Mouse (Mus musculus) midbrain, embryonic 15.5 days (tissue): ENCODE results near the gene Mcm5. TPM values are rescaled to one million over a fixed set of nuclear protein-coding genes. Genes with fewer than 3 reads are reported as not detected.
A peak's percentile ranks its signal among the peaks of the same experiment; 100 is the strongest.

Experiments
- ATAC-seq: fragments of 200-750 bp; cut with Nextera tagmentation; replicated peaks from 2 replicates; pipeline ENCODE4 v1.8.0; 2017; ENCODE audit warnings: moderate TSS enrichment
- H3K27ac ChIP-seq: fragments of 300-500 bp; sonication (generic); 2 replicates; pipeline ENCODE4 v1.5.1; 2015; ENCODE audit warnings: mild to moderate bottlenecking, inconsistent platforms
- H3K27me3 ChIP-seq: fragments of 300-500 bp; sonication (generic); replicated peaks from 2 replicates; pipeline ENCODE4 v1.6.1; 2015; ENCODE audit warnings: inconsistent platforms
- H3K36me3 ChIP-seq: fragments of 300-500 bp; sonication (generic); replicated peaks from 2 replicates; pipeline ENCODE4 v1.6.1; 2015; ENCODE audit warnings: inconsistent platforms
- H3K4me1 ChIP-seq: fragments of 300-500 bp; sonication (generic); 2 replicates; pipeline ENCODE4 v1.6.1; 2015; ENCODE audit warnings: inconsistent platforms
- H3K4me2 ChIP-seq: fragments of 300-500 bp; sonication (generic); 2 replicates; pipeline ENCODE4 v1.6.1; 2015; ENCODE audit warnings: inconsistent platforms, mild to moderate bottlenecking, moderate library complexity
- H3K4me3 ChIP-seq: fragments of 300-500 bp; sonication (generic); 2 replicates; pipeline ENCODE4 v1.5.1; 2015; ENCODE audit warnings: mild to moderate bottlenecking, inconsistent platforms
- H3K9ac ChIP-seq: fragments of 300-500 bp; sonication (generic); 2 replicates; pipeline ENCODE4 v1.6.1; 2015; ENCODE audit warnings: mild to moderate bottlenecking, inconsistent platforms
- H3K9me3 ChIP-seq: fragments of 300-500 bp; sonication (generic); 2 replicates; pipeline ENCODE4 v1.6.1; 2016; ENCODE audit warnings: inconsistent platforms
- WGBS: fragments of 180-500 bp; shearing (Covaris S2); methylation state at CpG from one replicate; pipeline ENCODE4 v1.1.7; 2015; ENCODE audit warnings: mixed read lengths; 5-methylcytosine and 5-hydroxymethylcytosine counted together
- polyA plus RNA-seq: library from polyadenylated mRNA; unstranded; fragments of >200 nt; fragmentation: Nextera tagmentation; extraction: Ambion mirVana; gene quantifications from 2 replicates; pipeline ENCODE4 v1.2.1, GENCODE M21; 2015

The Mcm5 gene
- polyA plus RNA-seq, 1 experiment from 2014 or later, result 34.0 TPM

GRCm38 (mm10) chr8:75082181-75082805 lies 27.1 kb upstream of the Mcm5 start:
- Histone ChIP-seq H3K9ac (no peak overlapping the region), H3K4me3 (no peak overlapping the region), H3K4me1 (peaks cover 7% of the 10 kb centered on the region; the same call in 1 of the 2 replicates), H3K27ac (no peak overlapping the region), H3K27me3 (no peaks in the 10 kb centered on the region), H3K9me3 (no peaks in the 10 kb centered on the region), H3K4me2 (no peak overlapping the region), H3K36me3 (no peaks in the 10 kb centered on the region)
- 87% methylated on average over 6 of the region's 6 CpGs for WGBS
- ATAC-seq, result no peak

- peaks cover 7% of the 10 kb centered on the region; the same call in 1 of the 2 replicates for H3K4me1 ChIP-seq
Measured at GRCm38 (mm10) chr8:75083846-75084245, 25.5 kb upstream of the Mcm5 start.

GRCm38 (mm10) chr8:75084382-75085064 lies 24.8 kb upstream of the Mcm5 start:
- H3K4me2 ChIP-seq, result no peak overlapping the region
- H3K9me3 ChIP-seq, result no peaks in the 10 kb centered on the region
- ATAC-seq, result no peak
- H3K27me3 ChIP-seq, result no peaks in the 10 kb centered on the region
- 68% methylated on average over 3 of the region's 3 CpGs for WGBS
- H3K9ac ChIP-seq, result no peak overlapping the region
- H3K27ac ChIP-seq, result no peak overlapping the region
- peaks cover 12% of the 10 kb centered on the region; the same call in 1 of the 2 replicates for H3K4me1 ChIP-seq
- H3K36me3 ChIP-seq, result no peaks in the 10 kb centered on the region
- H3K4me3 ChIP-seq, result no peak overlapping the region

More at GRCm38 (mm10) chr8:75083846-75084245, 25.5 kb upstream of the Mcm5 start:
- peak overlapping the region; percentile 52 for H3K4me2 ChIP-seq
- no peak overlapping the region for H3K27ac ChIP-seq
- H3K9ac ChIP-seq, result peak overlapping the region; percentile 31; the same call in 1 of the 2 replicates
- ATAC-seq, result peak; percentile 93
- H3K27me3 ChIP-seq, result no peaks in the 10 kb centered on the region
- 4% methylated on average over 17 of the region's 17 CpGs for WGBS
- no peaks in the 10 kb centered on the region for H3K36me3 ChIP-seq
- H3K4me3 ChIP-seq, result peak overlapping the region; percentile 27
- no peaks in the 10 kb centered on the region for H3K9me3 ChIP-seq

GRCm38 (mm10) chr8:75086002-75086401 lies 23.4 kb upstream of the Mcm5 start:
- WGBS, result 78% methylated on average over 2 of the region's 2 CpGs
- H3K27ac ChIP-seq, result no peak overlapping the region
- no peak for ATAC-seq

GRCm38 (mm10) chr8:75087127-75087526 lies 22.2 kb upstream of the Mcm5 start:
- Histone ChIP-seq H3K36me3 (no peaks in the 10 kb centered on the region), H3K9ac (no peak overlapping the region), H3K27me3 (no peaks in the 10 kb centered on the region), H3K4me1 (peaks cover 14% of the 10 kb centered on the region; the same call in 1 of the 2 replicates), H3K9me3 (no peaks in the 10 kb centered on the region), H3K27ac (no peak overlapping the region), H3K4me2 (no peak overlapping the region), H3K4me3 (no peak overlapping the region)
- ATAC-seq, result no peak

More at GRCm38 (mm10) chr8:75086002-75086401, 23.4 kb upstream of the Mcm5 start:
- no peaks in the 10 kb centered on the region for H3K9me3 ChIP-seq
- no peak overlapping the region for H3K4me2 ChIP-seq
- H3K36me3 ChIP-seq, result no peaks in the 10 kb centered on the region
- H3K4me3 ChIP-seq, result no peak overlapping the region
- H3K4me1 ChIP-seq, result peaks cover 14% of the 10 kb centered on the region; the same call in 1 of the 2 replicates
- no peaks in the 10 kb centered on the region for H3K27me3 ChIP-seq
- no peak overlapping the region for H3K9ac ChIP-seq

- WGBS, result 19% methylated on average over 6 of the region's 6 CpGs
- Histone ChIP-seq H3K27ac (no peak overlapping the region), H3K9ac (no peak overlapping the region), H3K4me3 (no peak overlapping the region), H3K36me3 (no peaks in the 10 kb centered on the region), H3K9me3 (no peaks in the 10 kb centered on the region), H3K4me1 (peaks cover 16% of the 10 kb centered on the region), H3K4me2 (peak overlapping the region; percentile 33), H3K27me3 (no peaks in the 10 kb centered on the region)
- ATAC-seq, result peak; percentile 49
Measured at GRCm38 (mm10) chr8:75088989-75089881, 20.1 kb upstream of the Mcm5 start.

- no peak for ATAC-seq
- H3K4me3 ChIP-seq, result no peak overlapping the region
- no peaks in the 10 kb centered on the region for H3K36me3 ChIP-seq
- no peak overlapping the region for H3K27ac ChIP-seq
- H3K9me3 ChIP-seq, result no peaks in the 10 kb centered on the region
- no peak overlapping the region for H3K4me2 ChIP-seq
- no peak overlapping the region for H3K9ac ChIP-seq
- H3K4me1 ChIP-seq, result peaks cover 16% of the 10 kb centered on the region
- WGBS, result 73% methylated on average over 4 of the region's 4 CpGs
- H3K27me3 ChIP-seq, result no peaks in the 10 kb centered on the region
Measured at GRCm38 (mm10) chr8:75090781-75091365, 18.5 kb upstream of the Mcm5 start.

- Histone ChIP-seq H3K27ac (peak within 1 kb of the TSS; percentile 53; the same call in 1 of the 2 replicates), H3K4me3 (peak within 1 kb of the TSS; percentile 53), H3K4me2 (peak within 1 kb of the TSS; percentile 88), H3K27me3 (no peaks in the 10 kb centered on the region), H3K4me1 (peaks cover 16% of the 10 kb centered on the region), H3K9me3 (no peaks in the 10 kb centered on the region), H3K36me3 (no peaks in the 10 kb centered on the region), H3K9ac (peak within 1 kb of the TSS; percentile 57)
- peak; percentile 94 for ATAC-seq
- WGBS, result under 1% methylated on average over 36 of the region's 36 CpGs
Measured at GRCm38 (mm10) chr8:75093399-75094156, 15.8 kb upstream of the Mcm5 start, which contains the start of gene Hmox1. Gene Hmox1, plus strand, starts transcription at chr8:75093621.

- H3K27ac ChIP-seq, result no peak overlapping the region
- H3K36me3 ChIP-seq, result no peaks in the 10 kb centered on the region
- no peak overlapping the region for H3K4me2 ChIP-seq
- H3K27me3 ChIP-seq, result no peaks in the 10 kb centered on the region
- WGBS, result 86% methylated on average over 4 of the region's 4 CpGs
- no peak for ATAC-seq
- no peak overlapping the region for H3K4me3 ChIP-seq
- H3K9ac ChIP-seq, result no peak overlapping the region
- no peaks in the 10 kb centered on the region for H3K9me3 ChIP-seq
- H3K4me1 ChIP-seq, result no peaks in the 10 kb centered on the region
Measured at GRCm38 (mm10) chr8:75102956-75103355, 6.4 kb upstream of the Mcm5 start.

GRCm38 (mm10) chr8:75103376-75103878 lies 5.9 kb upstream of the Mcm5 start:
- Histone ChIP-seq H3K4me2 (no peak overlapping the region), H3K9me3 (no peaks in the 10 kb centered on the region), H3K4me1 (peaks cover 4% of the 10 kb centered on the region; the same call in 1 of the 2 replicates), H3K27me3 (no peaks in the 10 kb centered on the region), H3K27ac (no peak overlapping the region), H3K36me3 (no peaks in the 10 kb centered on the region), H3K4me3 (no peak overlapping the region), H3K9ac (no peak overlapping the region)
- ATAC-seq, result no peak
- 35% methylated on average over 8 of the region's 8 CpGs for WGBS
